Mouse (Mus musculus): ENCODE measurements at regions not wholly inside any gene's neighbourhood (a gene's known extent, or its start where the extent isn't known, plus 50 kb on each side); places are given as distances from the start of the nearest gene placed in this dataset.
A peak's percentile ranks its signal among the peaks of the same experiment; 100 is the strongest.

- no peak overlapping the region for H3K4me3 ChIP-seq
- WGBS: 84% methylated on average over 2 of the region's 2 CpGs
- no peak overlapping the region for H3K27ac ChIP-seq (replicated peaks)
These were observed 1162.6 kb upstream of the Adgrl4 start for GRCm38 (mm10) chr3:150275038-150275437.

GRCm38 (mm10) chr3:150296057-150296710 lies 1141.5 kb upstream of the Adgrl4 start:
- Histone ChIP-seq H3K4me1 (no peaks in the 10 kb centered on the region), H3K36me3 (replicated peaks) (no peaks in the 10 kb centered on the region), H3K27me3 (replicated peaks; ENCODE audit: low read depth, poor library complexity, severe bottlenecking) (no peaks in the 10 kb centered on the region), H3K4me3 (no peak overlapping the region), H3K27ac (replicated peaks) (no peak overlapping the region), H3K9me3 (no peaks in the 10 kb centered on the region)
- WGBS: 63% methylated on average over 2 of the region's 2 CpGs
- DNase-seq (ENCODE audit: low spot score): no peak

More at GRCm38 (mm10) chr3:150275038-150275437, 1162.6 kb upstream of the Adgrl4 start:
- Histone ChIP-seq H3K4me1 (0 out of 2 replicates have a peak, but pooled peaks cover 6% of the 10 kb centered on the region), H3K27me3 (replicated peaks; ENCODE audit: low read depth, poor library complexity, severe bottlenecking) (no peaks in the 10 kb centered on the region), H3K9me3 (no peaks in the 10 kb centered on the region), H3K36me3 (replicated peaks) (no peaks in the 10 kb centered on the region)
- DNase-seq (ENCODE audit: low spot score): no peak

- Histone ChIP-seq H3K9me3 (no peaks in the 10 kb centered on the region), H3K27ac (replicated peaks) (no peak overlapping the region), H3K36me3 (replicated peaks) (no peaks in the 10 kb centered on the region), H3K4me1 (peaks cover 4% of the 10 kb centered on the region; the same call in 1 of the 2 replicates), H3K27me3 (replicated peaks; ENCODE audit: low read depth, poor library complexity, severe bottlenecking) (no peaks in the 10 kb centered on the region), H3K4me3 (no peak overlapping the region)
- DNase-seq (ENCODE audit: low spot score): no peak
- 91% methylated on average over 6 of the region's 6 CpGs for WGBS
These were observed 1108.9 kb upstream of the Adgrl4 start for GRCm38 (mm10) chr3:150328811-150329210.

GRCm38 (mm10) chr3:150352139-150352725 lies 1085.5 kb upstream of the Adgrl4 start:
- no peaks in the 10 kb centered on the region for H3K27me3 ChIP-seq (replicated peaks; ENCODE audit: low read depth, poor library complexity, severe bottlenecking)
- H3K36me3 ChIP-seq (replicated peaks): no peaks in the 10 kb centered on the region
- 29% methylated on average over 9 of the region's 9 CpGs for WGBS
- H3K4me1 ChIP-seq: peaks cover 6% of the 10 kb centered on the region
- no peaks in the 10 kb centered on the region for H3K9me3 ChIP-seq
- no peak overlapping the region for H3K27ac ChIP-seq (replicated peaks)
- H3K4me3 ChIP-seq: no peak overlapping the region
- peak; percentile 12 for DNase-seq (ENCODE audit: low spot score)

- Histone ChIP-seq H3K27me3 (replicated peaks; ENCODE audit: low read depth, poor library complexity, severe bottlenecking) (no peaks in the 10 kb centered on the region), H3K4me1 (no peaks in the 10 kb centered on the region), H3K27ac (replicated peaks) (no peak overlapping the region), H3K4me3 (no peak overlapping the region), H3K36me3 (replicated peaks) (no peaks in the 10 kb centered on the region), H3K9me3 (no peaks in the 10 kb centered on the region)
- WGBS: 90% methylated on average over 3 of the region's 3 CpGs
- no peak for DNase-seq (ENCODE audit: low spot score)
These were observed 1071.9 kb upstream of the Adgrl4 start for GRCm38 (mm10) chr3:150365766-150366165.

GRCm38 (mm10) chr3:150384996-150385627 lies 1052.6 kb upstream of the Adgrl4 start:
- DNase-seq (ENCODE audit: low spot score): peak; percentile 55
- no peaks in the 10 kb centered on the region for H3K4me1 ChIP-seq
- H3K36me3 ChIP-seq (replicated peaks): no peaks in the 10 kb centered on the region
- no peak overlapping the region for H3K27ac ChIP-seq (replicated peaks)
- WGBS: 22% methylated on average over 1 of the region's 1 CpGs
- H3K27me3 ChIP-seq (replicated peaks; ENCODE audit: low read depth, poor library complexity, severe bottlenecking): no peaks in the 10 kb centered on the region
- H3K4me3 ChIP-seq: no peak overlapping the region
- H3K9me3 ChIP-seq: no peaks in the 10 kb centered on the region

GRCm38 (mm10) chr3:150401694-150402301 lies 1035.9 kb upstream of the Adgrl4 start:
- no peak for DNase-seq (ENCODE audit: low spot score)
- Histone ChIP-seq H3K9me3 (no peaks in the 10 kb centered on the region), H3K4me3 (no peak overlapping the region), H3K36me3 (replicated peaks) (no peaks in the 10 kb centered on the region), H3K27me3 (replicated peaks; ENCODE audit: low read depth, poor library complexity, severe bottlenecking) (no peaks in the 10 kb centered on the region), H3K27ac (replicated peaks) (no peak overlapping the region), H3K4me1 (no peaks in the 10 kb centered on the region)
- WGBS: 91% methylated on average over 2 of the region's 2 CpGs

GRCm38 (mm10) chr3:150406086-150406485 lies 1031.6 kb upstream of the Adgrl4 start:
- 89% methylated on average over 6 of the region's 6 CpGs for WGBS
- no peak overlapping the region for H3K27ac ChIP-seq (replicated peaks)
- no peaks in the 10 kb centered on the region for H3K36me3 ChIP-seq (replicated peaks)
- no peak for DNase-seq (ENCODE audit: low spot score)
- H3K27me3 ChIP-seq (replicated peaks; ENCODE audit: low read depth, poor library complexity, severe bottlenecking): no peaks in the 10 kb centered on the region
- H3K4me3 ChIP-seq: no peak overlapping the region
- H3K9me3 ChIP-seq: no peaks in the 10 kb centered on the region
- no peaks in the 10 kb centered on the region for H3K4me1 ChIP-seq

- Histone ChIP-seq H3K9me3 (no peaks in the 10 kb centered on the region), H3K27ac (replicated peaks) (no peak overlapping the region), H3K4me1 (no peaks in the 10 kb centered on the region), H3K36me3 (replicated peaks) (no peaks in the 10 kb centered on the region), H3K27me3 (replicated peaks; ENCODE audit: low read depth, poor library complexity, severe bottlenecking) (no peaks in the 10 kb centered on the region), H3K4me3 (no peak overlapping the region)
- no peak for DNase-seq (ENCODE audit: low spot score)
- WGBS: 90% methylated on average over 2 of the region's 2 CpGs
These were observed 1022.4 kb upstream of the Adgrl4 start for GRCm38 (mm10) chr3:150415277-150415676.

- H3K27ac ChIP-seq (replicated peaks): no peak overlapping the region
- H3K4me1 ChIP-seq: no peaks in the 10 kb centered on the region
- no peaks in the 10 kb centered on the region for H3K27me3 ChIP-seq (replicated peaks; ENCODE audit: low read depth, poor library complexity, severe bottlenecking)
- 88% methylated on average over 3 of the region's 3 CpGs for WGBS
- H3K36me3 ChIP-seq (replicated peaks): no peaks in the 10 kb centered on the region
- no peak overlapping the region for H3K4me3 ChIP-seq
- no peak for DNase-seq (ENCODE audit: low spot score)
- no peaks in the 10 kb centered on the region for H3K9me3 ChIP-seq
These were observed 1021.2 kb upstream of the Adgrl4 start for GRCm38 (mm10) chr3:150416447-150416846.

- no peaks in the 10 kb centered on the region for H3K27me3 ChIP-seq (replicated peaks; ENCODE audit: low read depth, poor library complexity, severe bottlenecking)
- H3K36me3 ChIP-seq (replicated peaks): no peaks in the 10 kb centered on the region
- H3K4me3 ChIP-seq: no peak overlapping the region
- 90% methylated on average over 5 of the region's 5 CpGs for WGBS
- no peak for DNase-seq (ENCODE audit: low spot score)
- H3K27ac ChIP-seq (replicated peaks): no peak overlapping the region
- H3K9me3 ChIP-seq: no peaks in the 10 kb centered on the region
- no peaks in the 10 kb centered on the region for H3K4me1 ChIP-seq
These were observed 1009.7 kb upstream of the Adgrl4 start for GRCm38 (mm10) chr3:150427965-150428364.

GRCm38 (mm10) chr3:150431291-150431690 lies 1006.4 kb upstream of the Adgrl4 start:
- H3K36me3 ChIP-seq (replicated peaks): no peaks in the 10 kb centered on the region
- H3K27ac ChIP-seq (replicated peaks): no peak overlapping the region
- no peaks in the 10 kb centered on the region for H3K27me3 ChIP-seq (replicated peaks; ENCODE audit: low read depth, poor library complexity, severe bottlenecking)
- H3K9me3 ChIP-seq: no peaks in the 10 kb centered on the region
- no peaks in the 10 kb centered on the region for H3K4me1 ChIP-seq
- no peak for DNase-seq (ENCODE audit: low spot score)
- no peak overlapping the region for H3K4me3 ChIP-seq
- WGBS: 87% methylated on average over 6 of the region's 6 CpGs

- Histone ChIP-seq H3K27me3 (replicated peaks; ENCODE audit: low read depth, poor library complexity, severe bottlenecking) (no peaks in the 10 kb centered on the region), H3K27ac (replicated peaks) (no peak overlapping the region), H3K9me3 (no peaks in the 10 kb centered on the region), H3K4me3 (no peak overlapping the region), H3K4me1 (no peaks in the 10 kb centered on the region), H3K36me3 (replicated peaks) (no peaks in the 10 kb centered on the region)
- WGBS: 72% methylated on average over 1 of the region's 1 CpGs
- no peak for DNase-seq (ENCODE audit: low spot score)
These were observed 1002.5 kb upstream of the Adgrl4 start for GRCm38 (mm10) chr3:150435199-150435598.

Data from embryonic facial prominence, embryonic 10.5 days (tissue).